Mouse (Mus musculus): Measurements from ENCODE around the gene Dynlt1a.
"Not testable (repeated sequence)": the region's sequence is repeated elsewhere in the genome, so short reads cannot be mapped to it uniquely, and the experiment has no call there.

GRCm38 (mm10) chr17:6279772-6280171, 37.5 kb downstream of the Dynlt1a start:
- not testable (repeated sequence) for TF ChIP-seq CTCF, EP300 (IDR thresholded peaks at IDR 0.05)
